Mouse (Mus musculus) thymus, postnatal 0 days (tissue): ENCODE data around the gene Uvrag. TPM values are rescaled to one million over a fixed set of nuclear protein-coding genes. Genes with fewer than 3 reads are reported as not detected.

Experiments
- DNase-seq: peaks from one replicate; pipeline ENCODE4 v3.0.0-alpha.2; 2015; ENCODE audit warnings: low spot score
- polyA plus RNA-seq: library from polyadenylated mRNA; unstranded; fragments of >200 nt; fragmentation: Nextera tagmentation; extraction: Ambion mirVana; gene quantifications from 2 replicates; pipeline ENCODE4 v1.2.1, GENCODE M21; 2015

Uvrag gene
- polyA plus RNA-seq, 1 experiment from 2014 or later: 30.9 TPM

DNA sequence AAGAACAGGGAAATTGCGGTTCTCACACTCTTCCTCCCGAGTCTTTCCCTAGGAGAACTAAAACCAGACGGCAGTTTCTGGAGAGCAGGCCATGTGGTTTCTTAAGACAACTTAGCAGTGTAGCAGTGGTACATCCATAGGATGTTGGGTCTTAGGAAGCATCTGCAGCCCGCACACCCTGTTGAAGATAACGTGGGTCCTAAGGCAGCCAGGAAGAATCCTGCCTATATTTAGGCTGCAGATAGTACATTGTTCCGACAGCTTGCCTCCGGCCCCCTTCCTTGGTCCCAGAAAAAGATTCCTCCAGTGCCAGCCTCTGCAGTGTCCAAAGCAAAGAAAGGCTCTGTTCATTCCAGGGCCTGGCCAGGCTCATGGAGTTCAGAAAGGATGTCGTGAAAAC lies 25.2 kb upstream of the Uvrag start:
- no peak for DNase-seq

DNA sequence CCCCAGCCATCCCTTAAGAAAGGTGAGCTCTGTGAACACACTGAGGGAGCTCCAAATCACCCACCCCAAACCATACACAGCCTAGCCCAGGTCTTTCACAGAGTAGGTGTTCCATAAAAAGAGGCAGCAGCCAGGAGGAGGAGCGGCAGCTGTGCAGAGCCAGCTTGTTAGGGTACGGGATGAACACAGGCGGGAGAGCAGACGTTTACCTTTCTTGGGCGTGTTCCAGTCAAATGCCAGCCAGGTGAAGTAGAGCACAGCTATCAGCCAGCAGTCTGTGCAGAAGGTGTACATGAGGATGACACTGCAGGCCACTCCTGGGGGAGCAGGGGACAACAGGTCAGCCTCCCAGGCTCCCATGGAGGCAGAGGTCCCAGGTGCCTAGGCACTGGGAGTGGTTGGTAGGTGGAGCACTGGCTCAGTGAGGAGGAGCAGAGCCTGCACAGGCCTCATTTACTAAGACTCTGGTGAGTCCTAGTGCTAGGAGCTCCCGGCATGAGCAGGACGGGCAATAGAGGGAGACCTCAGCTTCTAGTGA lies 24.0 kb upstream of the Uvrag start:
- no peak for DNase-seq

DNA sequence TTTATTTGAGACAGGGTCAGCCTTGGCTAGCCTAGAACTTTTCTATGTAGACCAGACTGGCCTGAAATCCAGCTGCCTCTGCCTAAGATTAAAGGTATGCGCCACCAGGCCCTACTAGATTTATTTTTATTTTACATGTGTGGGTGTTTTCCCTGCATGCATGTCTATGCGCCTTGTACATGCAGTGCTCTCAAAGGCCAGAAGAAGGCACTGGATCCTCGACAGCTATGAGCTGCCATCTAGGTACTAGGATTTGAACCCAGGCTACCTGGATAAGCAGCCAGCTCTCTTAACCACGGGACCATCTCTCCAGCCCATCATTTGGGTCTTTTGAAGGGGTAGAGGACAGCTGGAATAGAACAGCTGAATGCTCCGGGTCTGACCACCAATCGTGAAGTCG lies 21.5 kb upstream of the Uvrag start:
- DNase-seq: no peak

DNA sequence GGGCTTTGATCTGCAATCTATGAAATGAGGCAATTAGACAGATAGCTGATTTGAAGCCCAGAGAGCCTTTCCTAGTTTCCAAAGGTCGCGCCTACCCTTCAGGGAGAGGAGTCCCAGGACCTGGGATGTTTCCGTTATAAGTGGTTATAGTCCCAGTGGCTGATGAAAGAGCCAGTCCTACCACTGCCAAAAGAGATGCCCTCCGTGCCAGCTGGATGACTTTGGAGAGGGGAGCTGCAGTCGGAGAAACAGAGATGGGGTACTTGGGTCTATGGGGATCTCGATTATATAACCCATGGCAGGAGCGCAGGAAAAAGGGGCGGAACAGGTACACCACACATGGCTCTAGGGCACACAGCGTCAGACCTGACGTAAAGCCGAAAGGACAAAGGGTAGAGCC lies 21.0 kb upstream of the Uvrag start:
- DNase-seq: no peak

DNA sequence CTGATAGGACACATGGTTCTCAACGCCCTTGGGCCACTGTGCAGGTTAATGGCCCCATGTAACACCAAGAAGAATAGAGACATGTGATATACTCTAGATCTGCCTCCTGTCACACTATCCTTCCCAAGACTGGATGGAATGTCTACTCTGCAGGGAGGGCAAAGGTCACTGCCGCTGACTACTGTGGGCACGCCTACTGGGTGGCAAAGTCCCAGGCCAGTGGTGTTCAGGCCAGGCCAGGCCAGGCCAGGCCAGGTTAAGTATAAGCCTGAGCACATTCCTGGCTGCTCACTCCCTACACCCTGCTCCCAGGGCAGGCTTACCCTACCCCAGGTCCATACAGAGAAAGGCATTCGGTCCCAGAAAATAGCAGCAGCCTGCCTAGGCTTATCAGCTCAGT lies 20.6 kb upstream of the Uvrag start:
- DNase-seq: no peak

DNA sequence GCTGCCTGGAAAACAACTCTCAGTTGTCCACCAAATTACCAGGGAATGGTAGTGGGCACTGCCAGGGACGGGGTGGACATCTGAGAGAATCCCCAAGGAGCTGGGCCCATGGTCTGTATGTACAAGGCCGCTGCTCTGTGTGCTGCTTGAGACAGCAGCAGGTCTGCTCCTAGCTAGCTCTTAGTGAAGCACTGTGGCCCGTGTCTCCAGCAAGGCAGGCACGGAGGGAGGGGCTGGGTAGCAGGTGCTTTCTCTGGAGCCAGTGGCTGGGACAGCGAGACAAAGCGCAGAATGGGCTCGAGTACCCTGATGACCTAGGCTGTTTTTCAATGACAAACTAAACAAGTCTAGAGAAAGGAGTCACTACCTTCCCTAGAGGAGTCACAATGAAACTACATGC lies 20.1 kb upstream of the Uvrag start:
- no peak for DNase-seq

DNA sequence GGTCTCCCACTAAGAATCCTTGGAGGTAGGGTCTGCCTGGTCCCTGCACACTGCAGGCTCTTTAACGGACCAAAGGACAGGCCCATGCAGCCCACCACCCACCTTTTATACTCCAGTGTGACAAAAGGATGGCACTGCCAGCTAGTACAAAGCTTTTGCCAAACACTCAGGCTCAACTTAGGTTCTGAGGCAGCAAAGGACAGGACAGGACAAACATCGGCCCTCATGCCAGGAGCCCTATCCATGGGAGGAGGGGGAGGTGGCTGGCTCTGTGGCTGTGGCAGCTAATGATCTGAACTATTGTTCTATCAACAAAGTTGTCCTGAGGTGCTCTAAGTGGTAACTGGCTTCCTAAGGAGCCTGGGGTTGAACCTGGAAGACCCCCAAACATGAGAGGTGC lies 18.5 kb upstream of the Uvrag start:
- no peak for DNase-seq

DNA sequence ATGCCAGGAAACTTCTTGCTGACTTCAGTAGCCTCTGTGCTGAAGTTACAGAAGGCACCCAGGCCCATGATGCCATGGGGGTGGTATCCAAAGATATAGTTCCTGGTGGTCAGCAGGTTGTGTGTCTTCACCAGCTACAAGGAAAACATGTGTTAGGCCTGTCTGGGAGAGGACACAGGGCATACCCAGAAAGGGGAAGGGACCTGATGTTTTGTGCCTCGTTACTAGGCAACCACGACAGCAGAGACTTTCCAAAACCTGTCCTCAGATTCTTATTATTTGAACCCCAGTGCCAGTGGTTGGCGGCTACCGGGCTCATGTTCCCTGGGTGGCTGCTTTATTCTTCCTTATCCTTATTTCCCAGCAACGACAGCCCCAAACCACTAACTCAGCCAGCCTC lies 18.0 kb upstream of the Uvrag start:
- DNase-seq: no peak

DNA sequence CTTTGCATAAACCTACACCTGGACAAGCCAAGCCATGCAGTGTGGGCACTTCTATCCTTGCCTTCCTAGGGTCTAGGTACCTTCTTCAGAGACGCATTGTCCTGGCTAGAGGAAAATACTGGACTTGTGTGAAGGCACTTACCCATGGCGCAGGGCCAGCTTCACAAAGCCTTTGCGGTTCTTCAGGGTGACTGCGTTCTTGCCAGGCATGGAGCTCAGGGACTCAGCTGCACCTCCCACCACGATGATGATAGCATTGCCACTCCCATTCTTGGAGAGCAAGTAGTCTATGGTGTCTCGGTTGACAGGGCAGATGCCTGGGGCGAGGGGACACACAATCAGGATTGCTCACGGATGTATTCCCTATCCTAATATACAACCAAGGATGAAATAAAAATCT lies 17.1 kb upstream of the Uvrag start:
- no peak for DNase-seq

DNA sequence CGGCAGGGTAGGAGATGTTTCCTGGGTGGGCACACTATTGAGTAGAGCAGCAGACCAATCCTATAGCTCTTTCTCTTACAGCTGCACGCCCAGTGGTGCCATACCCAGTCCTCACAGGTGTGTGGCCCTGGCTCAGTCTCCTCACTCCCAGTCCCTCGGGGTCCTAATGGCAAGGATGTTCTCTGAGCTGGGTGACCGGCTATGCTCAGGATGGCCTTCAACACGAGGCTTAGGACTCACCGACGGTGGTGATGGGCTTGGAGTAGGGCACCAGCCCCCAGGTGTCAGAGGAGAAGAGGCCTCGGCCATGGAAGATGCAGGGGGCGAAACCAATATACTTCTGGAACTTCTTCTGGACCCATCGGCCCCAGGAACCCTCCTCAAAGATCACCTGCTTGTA lies 15.8 kb upstream of the Uvrag start:
- no peak for DNase-seq

DNA sequence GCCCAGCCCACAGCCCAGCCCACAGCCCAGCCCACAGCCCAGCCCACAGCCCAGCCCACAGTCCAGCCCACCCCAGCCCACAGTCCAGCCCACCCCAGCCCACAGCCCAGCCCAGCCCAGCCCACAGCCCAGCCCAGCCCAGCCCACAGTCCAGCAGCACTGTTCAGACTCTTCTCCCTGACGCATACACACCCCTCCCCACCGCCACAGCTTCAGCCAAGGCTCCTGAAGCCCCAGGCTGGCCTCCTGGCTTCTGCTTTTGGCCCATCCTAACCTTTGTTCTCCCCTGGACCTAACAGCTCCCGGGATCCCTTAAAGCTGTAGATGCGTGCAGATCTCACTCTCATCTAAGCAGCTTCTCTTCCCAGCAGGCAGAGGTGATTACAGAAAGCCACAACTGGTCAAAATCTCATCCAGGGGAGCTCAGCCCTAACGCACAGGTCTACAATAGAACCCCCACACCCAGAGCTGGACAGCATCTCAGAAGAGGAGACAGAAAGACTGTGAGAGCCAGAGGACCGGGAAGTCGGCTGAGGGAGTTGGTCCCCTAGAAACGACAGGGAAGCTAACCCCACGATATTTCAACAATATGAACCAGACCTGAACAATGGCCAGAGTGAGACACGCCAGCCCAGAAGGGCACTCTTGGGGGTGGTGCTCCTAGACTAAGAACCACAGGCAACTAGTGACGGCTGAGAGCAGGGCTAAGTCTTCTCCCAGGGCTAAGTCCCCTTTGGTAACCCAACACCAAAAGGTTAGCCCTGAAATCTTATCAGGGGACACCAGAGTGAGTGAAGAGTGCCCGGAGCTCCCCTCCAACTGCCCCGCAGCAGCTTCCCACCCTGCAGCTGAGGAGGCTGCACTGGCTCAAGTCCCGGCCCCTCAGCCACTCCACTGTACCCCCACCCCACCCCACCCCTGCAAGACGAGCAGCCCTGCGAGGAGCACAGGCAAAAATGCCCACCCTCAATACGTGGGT lies 14.7 kb upstream of the Uvrag start:
- no peak for DNase-seq

DNA sequence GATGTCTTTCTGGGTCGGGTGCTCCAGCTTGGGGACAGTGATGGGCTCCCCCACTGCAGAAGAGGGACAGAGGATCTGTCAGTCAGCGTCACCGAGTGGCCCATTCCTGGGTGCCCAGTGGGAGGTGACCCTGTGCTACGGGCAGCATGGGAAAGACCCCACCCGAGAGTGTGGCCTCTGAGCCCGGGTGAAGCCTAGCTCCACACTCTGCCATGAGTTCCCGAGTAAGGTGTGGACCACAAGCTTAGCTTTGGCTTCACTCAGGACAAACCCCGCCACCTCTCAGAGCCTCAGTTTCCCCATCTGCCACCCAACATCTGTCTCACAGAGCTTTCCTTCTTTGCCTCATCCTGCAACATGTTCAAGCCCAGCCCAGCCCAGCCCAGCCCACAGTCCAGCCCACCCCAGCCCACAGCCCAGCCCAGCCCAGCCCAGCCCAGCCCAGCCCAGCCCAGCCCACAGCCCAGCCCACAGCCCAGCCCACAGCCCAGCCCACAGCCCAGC lies 13.8 kb upstream of the Uvrag start:
- DNase-seq: no peak

DNA sequence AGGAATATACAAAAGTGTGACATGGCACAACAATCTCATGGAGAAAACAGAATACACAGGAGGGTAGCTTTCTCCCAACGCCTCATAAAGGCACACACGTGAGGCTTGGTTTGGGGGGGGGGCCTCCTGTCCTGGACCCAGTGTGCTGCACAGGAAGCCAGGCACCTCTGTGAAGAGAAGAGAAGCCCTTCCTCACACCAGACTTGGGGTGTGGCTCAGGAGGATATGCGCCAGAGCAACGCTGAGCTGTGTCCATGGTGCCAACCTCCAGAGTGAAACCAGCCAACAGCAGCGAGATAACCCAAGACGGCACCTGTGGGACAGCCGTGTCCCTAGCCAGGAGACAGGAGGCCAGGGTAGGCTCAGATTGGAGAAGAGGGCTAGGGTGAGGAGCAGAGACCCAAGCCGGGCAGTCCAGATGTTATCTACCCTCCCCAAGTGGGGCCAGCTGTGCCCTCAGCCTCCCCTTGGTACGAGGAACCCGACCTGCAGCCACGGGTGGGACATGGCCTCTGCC lies 12.8 kb upstream of the Uvrag start:
- peak; percentile 57 for DNase-seq

DNA sequence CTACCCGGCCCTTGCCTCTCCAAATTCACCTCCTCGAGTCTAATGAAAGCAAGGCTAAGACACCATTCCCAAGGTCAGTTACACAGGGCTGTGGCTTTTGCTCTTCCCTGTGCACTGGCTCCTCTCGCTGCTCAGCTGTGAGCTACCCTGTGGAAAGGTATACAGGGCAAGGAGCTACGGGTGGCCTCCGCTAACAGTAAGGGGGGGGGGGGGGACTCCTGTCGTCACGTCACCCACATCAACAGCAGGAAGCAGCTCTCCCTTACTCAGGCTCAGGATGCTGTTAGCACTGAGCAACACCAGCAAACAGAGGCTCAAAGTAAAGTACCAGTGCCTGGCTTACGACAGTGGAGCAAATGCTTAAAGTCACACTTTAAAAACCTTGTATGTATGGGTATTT lies 11.8 kb upstream of the Uvrag start:
- peak; percentile 57 for DNase-seq

DNA sequence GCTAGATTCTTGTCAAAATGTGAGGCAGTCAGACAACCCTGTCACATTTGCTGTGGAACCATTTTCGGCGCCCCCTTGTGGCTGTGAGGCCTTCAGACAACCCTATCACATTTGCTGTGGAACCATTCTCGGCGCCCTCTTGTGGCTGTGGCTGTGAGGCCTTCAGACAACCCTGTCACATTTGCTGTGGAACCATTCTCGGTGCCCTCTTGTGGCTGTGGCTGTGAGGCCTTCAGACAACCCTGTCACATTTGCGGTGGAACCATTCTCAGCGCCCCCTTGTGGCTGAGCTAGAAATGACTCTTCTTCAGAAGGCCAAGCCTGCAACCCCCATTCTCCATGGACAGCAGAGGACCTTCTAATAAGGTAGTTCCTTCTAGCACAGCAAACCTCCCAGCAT lies 10.4 kb upstream of the Uvrag start:
- peak; percentile 99 for DNase-seq

DNA sequence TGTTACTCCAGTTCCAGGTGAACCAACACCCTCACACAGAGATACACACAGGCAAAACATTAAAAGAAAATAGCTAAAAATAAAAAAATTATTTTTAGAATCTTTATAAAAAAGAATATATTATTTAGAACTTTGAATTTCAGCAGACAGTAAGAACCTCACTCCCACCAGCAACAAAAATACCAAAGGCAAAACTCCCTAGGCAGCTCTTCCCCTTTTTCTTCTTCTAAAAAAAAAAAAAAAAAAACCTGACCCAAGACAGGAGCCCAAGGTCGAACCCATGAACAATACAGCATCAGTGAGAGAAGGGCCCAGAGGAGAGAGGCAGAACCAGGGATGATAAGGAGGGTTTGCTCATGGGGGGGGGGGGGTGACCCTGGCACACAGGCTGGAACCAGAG lies 8.1 kb upstream of the Uvrag start:
- DNase-seq: no peak

DNA sequence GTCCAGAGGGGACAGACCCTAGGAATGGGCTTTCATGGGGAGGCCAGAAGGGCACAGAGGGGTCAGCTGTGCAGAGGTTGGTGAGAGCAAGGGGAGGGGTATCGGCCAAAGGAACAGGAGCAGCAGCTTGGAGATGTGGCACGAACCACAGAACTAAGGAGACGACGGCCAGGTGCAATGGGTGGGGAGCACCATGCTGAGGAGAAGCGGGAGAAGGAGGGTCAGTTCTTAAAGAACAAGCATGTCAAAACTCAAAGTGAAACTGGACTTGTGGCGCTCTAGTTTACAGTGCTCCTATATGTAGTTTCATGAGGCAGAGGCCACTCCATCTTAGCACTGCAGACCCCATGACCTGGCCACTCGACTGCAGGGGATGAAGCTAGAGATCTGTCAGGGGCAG lies 6.6 kb upstream of the Uvrag start:
- DNase-seq: no peak

DNA sequence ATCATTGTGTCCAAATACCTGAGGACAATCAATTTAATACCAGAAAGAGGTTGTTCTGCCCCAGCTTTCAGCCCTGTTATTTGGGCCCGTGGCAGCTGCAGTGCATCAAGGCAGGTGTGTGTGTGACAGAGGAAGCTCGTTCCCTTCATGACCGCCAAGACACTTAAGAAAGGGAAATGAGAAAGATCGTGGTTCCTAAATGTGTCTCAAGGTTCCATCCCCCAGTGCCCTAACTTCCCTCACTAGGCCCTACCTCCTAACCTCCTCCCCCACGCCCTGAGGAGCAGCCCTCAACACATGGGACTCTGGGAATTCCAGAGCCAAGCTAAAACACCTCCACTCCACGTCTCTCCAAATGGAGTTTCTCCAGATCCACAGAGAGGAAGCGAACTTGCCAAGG lies 6.0 kb upstream of the Uvrag start:
- DNase-seq: peak; percentile 64

DNA sequence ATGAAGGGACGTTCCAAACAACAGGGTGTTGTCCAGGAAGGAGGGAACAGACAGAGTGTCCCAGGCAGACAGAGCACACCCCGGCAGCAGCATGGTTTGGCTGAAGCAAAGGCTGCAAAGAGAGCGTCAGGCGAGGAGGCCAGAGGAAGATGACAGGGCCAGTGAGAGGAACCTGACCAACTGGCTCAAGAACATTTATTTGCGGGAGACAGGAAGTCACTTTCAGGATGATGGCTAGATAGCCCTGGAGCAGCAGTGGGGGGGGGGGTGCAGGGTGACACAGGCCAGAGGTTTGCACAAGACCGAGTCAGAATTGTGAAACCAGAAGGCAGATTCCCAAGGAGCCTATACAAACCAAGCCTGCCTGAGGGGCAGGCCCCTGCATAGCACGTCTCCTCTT lies 5.1 kb upstream of the Uvrag start:
- DNase-seq: no peak

DNA sequence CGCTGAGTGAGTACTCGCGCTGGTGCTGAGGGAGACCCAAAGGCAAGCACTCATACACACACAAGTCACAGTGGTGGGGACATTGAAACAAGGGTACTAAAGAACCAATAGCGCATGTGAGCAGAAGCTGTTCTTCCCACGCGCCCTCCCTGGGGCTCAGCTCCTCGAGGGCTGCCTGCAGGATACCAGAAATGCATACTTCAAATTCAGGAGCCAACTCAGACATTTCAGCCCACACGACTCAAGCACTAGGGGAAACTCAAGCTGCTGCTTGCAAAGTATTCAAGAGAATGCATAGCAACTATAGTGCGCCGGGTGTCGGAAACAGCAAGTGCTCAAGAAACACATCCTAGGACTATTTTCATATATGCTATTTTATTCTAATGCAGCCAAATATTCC lies 3.7 kb upstream of the Uvrag start:
- no peak for DNase-seq

DNA sequence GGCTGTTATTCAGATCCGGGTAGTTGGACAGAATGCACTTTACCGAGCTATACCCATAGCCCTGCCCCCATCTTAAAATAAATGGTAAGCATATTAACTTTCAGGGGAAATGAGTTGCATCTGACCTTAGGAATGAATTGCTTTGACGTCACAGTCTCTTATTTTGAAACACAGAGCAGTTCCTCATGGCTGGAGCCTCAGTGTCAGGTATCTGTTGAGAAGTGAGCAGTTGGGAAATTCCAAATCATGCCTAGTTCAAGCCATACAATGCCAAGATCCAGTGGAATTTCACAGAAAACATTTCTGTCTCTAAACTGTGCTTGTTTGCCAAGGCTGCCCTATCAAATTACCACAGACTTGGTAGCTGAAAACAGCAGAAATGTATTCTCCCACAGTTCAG lies 2.3 kb upstream of the Uvrag start:
- DNase-seq: no peak

DNA sequence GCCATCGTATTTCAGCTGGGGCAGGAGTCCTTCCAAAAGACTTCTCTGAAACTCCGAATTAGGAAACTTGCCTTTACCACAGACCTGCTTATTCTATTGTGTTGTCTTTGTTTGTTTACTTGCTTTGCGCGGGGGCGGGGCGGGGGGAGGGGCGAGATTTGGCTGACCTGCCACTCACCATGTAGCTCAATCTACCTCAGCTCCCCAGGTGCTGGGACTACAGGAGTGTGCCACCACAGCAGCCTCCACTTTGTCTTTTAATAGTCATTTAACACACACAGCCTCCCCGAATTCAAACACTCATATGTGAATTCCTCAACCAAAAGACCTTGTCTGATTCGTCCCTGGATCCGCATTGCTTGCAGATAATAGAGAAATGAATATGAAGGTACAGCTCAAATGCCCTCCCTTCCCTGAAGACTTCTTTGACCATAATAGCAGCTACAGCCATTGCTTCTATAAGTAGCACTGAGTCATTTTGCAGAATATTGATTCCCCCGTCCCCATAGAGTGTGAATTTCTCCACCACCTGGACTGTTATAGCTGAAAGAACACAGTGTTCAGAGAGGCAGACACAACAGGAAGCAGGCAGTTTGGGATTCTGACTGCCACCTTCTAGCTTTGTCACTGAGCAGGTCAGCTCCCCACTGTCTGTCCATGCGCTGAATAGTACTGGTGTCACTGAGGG lies 1.1 kb upstream of the Uvrag start:
- DNase-seq: no peak
